Mouse (Mus musculus): ENCODE measurements around the gene Ccl6. TPM values are rescaled to one million over a fixed set of nuclear protein-coding genes. Genes with fewer than 3 reads are reported as not detected.

The Ccl6 gene
- total and polyA plus RNA-seq, 3 experiments = 0.30 to 1.2 (median 0.93) TPM

DNA sequence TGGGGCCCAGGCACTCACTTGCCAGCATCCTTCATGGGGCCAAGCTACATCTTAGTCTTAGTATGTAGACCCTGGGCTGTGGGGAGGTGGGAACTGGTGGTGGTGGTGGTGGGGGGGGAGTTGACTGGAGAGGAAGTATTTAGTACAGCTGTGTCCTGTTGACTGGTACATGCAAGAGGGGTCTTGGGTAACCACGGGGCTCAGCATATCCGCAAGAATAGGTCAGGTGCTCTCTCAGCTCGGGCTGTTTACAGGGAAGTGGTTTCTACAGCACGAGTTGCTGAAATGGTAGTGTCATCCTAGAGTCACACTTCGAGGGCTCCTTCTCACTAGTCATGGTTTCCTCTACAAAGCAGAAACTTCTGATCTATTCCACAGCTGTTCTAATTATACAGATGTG lies 47.3 kb upstream of the Ccl6 start:
- no peaks in the 10 kb centered on the region for H3K9me3 ChIP-seq (replicated peaks; ENCODE audit: low read length)
- no peak overlapping the region for H3K4me3 ChIP-seq (replicated peaks in 1 of 3; ENCODE audit: low read depth in 2 of 3, low read length in 2 of 3, poor library complexity in 1 of 3)
- H3K4me2 ChIP-seq (ENCODE audit: insufficient read depth, low read depth, poor library complexity, severe bottlenecking) = no peak overlapping the region
- H3K9ac ChIP-seq (ENCODE audit: insufficient read depth, low read depth) = no peak overlapping the region
- H3K79me2 ChIP-seq (replicated peaks; ENCODE audit: control insufficient read depth, extremely low read depth, insufficient read depth, poor library complexity, severe bottlenecking) = no peaks in the 10 kb centered on the region
- no peaks in the 10 kb centered on the region for H3K27me3 ChIP-seq (replicated peaks)
- peak; percentile 72 for DNase-seq (ENCODE audit: extremely low read depth)
- no peaks in the 10 kb centered on the region for H3K36me3 ChIP-seq (replicated peaks in 1 of 2; ENCODE audit: control insufficient read depth in 1 of 2, insufficient read depth in 1 of 2, low read length in 1 of 2)
- no peak overlapping the region for H3K27ac ChIP-seq (ENCODE audit: insufficient read depth, low read depth)
- no peak for TF ChIP-seq ZKSCAN1 (IDR thresholded peaks at IDR 0.05; ENCODE audit: borderline replicate concordance, low read depth, low read length)
- TF ChIP-seq KAT2A (IDR thresholded peaks at IDR 0.05; ENCODE audit: insufficient replicate concordance, low read length) = no peak
- TF ChIP-seq NRF1 (IDR thresholded peaks at IDR 0.05; ENCODE audit: low read depth, low read length) = no peak
- TF ChIP-seq EP300 (IDR thresholded peaks at IDR 0.05; ENCODE audit: low read length) = no peak
- no peak for TF ChIP-seq MYC (IDR thresholded peaks at IDR 0.05; ENCODE audit: low read depth, low read length)
- TF ChIP-seq IRF4 (IDR thresholded peaks at IDR 0.05; ENCODE audit: low read depth, low read length) = 0 out of 2 replicates have a peak, but pooled peaks have one; percentile 52
- peak; percentile 69 for TF ChIP-seq MAX (IDR thresholded peaks at IDR 0.05; ENCODE audit: low read length)
- no peak for TF ChIP-seq TBP (conservative IDR thresholded peaks at IDR 0.05; ENCODE audit: low read depth, low read length)
- 0 out of 2 replicates have a peak, but pooled peaks have one; percentile 41 for TF ChIP-seq MAFK (IDR thresholded peaks at IDR 0.05; ENCODE audit: insufficient replicate concordance, low read length)
- peak; percentile 96 for TF ChIP-seq BHLHE40 (IDR thresholded peaks at IDR 0.05; ENCODE audit: low read depth, low read length)
- peak; percentile 93 for TF ChIP-seq ETS1 (conservative IDR thresholded peaks at IDR 0.05; ENCODE audit: low read depth, low read length)
- no peak for TF ChIP-seq RAD21 (IDR thresholded peaks at IDR 0.05; ENCODE audit: low read depth, low read length)
- TF ChIP-seq TCF12 (IDR thresholded peaks at IDR 0.05; ENCODE audit: low read depth, low read length) = peak; percentile 37; the same call in 1 of the 2 replicates
- TF ChIP-seq MAZ (IDR thresholded peaks at IDR 0.05; ENCODE audit: low read depth, low read length) = 0 out of 2 replicates have a peak, but pooled peaks have one; percentile 24
- no peak for TF ChIP-seq RCOR1 (conservative IDR thresholded peaks at IDR 0.05; ENCODE audit: low read depth, low read length)
- TF ChIP-seq CHD2 (IDR thresholded peaks at IDR 0.05; ENCODE audit: low read length) = no peak
- TF ChIP-seq MEF2A (IDR thresholded peaks at IDR 0.05; ENCODE audit: borderline replicate concordance, low read depth, low read length) = peak; percentile 80
- dilution Hi-C loops (cut with MboI; ENCODE audit: extremely low pct_ligation_motif_present, extremely low pct_unique_long_range_greater_than_20kb, low sequenced_read_pairs) = no loop called here
- in situ Hi-C loops (cut with MboI; ENCODE audit: low pct_ligation_motif_present, low pct_unique_long_range_greater_than_20kb, low sequenced_read_pairs) = no loop called here
- H3K4me1 ChIP-seq (ENCODE audit: control insufficient read depth in 1 of 2, insufficient read depth in 2 of 2) = peaks cover 16 to 32% of the 10 kb centered on the region in 2 experiments

DNA sequence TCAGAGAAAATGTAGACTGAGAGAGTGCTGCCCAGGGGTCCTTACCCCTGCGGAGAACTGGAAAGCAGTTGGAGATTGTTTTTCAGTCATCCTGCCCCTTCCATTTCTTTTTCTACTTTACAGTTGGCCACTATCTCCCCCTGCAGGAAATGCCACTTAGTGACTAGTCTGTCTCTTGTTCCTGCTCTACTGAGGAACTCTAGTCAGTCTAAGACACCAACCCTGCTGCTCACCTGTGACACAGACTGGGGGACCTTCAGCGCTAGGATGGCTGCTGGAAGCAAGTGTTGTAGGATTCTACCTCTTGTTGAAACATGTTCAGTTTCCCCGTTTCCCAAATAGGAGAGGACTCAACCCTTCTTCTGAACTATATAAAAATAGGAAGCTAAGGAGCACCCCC lies 46.6 kb upstream of the Ccl6 start:
- no peaks in the 10 kb centered on the region for H3K27me3 ChIP-seq (replicated peaks)
- dilution Hi-C loops (cut with MboI; ENCODE audit: extremely low pct_ligation_motif_present, extremely low pct_unique_long_range_greater_than_20kb, low sequenced_read_pairs) = no loop called here
- peaks cover 16 to 32% of the 10 kb centered on the region in 2 experiments for H3K4me1 ChIP-seq (ENCODE audit: control insufficient read depth in 1 of 2, insufficient read depth in 2 of 2)
- in situ Hi-C loops (cut with MboI; ENCODE audit: low pct_ligation_motif_present, low pct_unique_long_range_greater_than_20kb, low sequenced_read_pairs) = loop anchor here (10.0 kb wide), 1 partner anchor 195 kb away; no protein-coding TSS in a partner anchor
- no peaks in the 10 kb centered on the region for H3K79me2 ChIP-seq (replicated peaks; ENCODE audit: control insufficient read depth, extremely low read depth, insufficient read depth, poor library complexity, severe bottlenecking)
- H3K4me3 ChIP-seq (replicated peaks in 1 of 3; ENCODE audit: low read depth in 2 of 3, low read length in 2 of 3, poor library complexity in 1 of 3) = no peak overlapping the region
- H3K27ac ChIP-seq (ENCODE audit: insufficient read depth, low read depth) = no peak overlapping the region
- TF ChIP-seq SMC3 (IDR thresholded peaks at IDR 0.05; ENCODE audit: low read depth, low read length) (peak; percentile 66), RAD21 (IDR thresholded peaks at IDR 0.05; ENCODE audit: low read depth, low read length) (peak; percentile 69), UBTF (IDR thresholded peaks at IDR 0.05; ENCODE audit: low read depth, low read length) (no peak), CTCF (conservative IDR thresholded peaks at IDR 0.05 in 1 of 2, IDR thresholded peaks at IDR 0.05 in 1 of 2; ENCODE audit: low read depth in 2 of 2, low read length in 2 of 2) (peak; percentile 47 to 77)
- H3K9me3 ChIP-seq (replicated peaks; ENCODE audit: low read length) = no peaks in the 10 kb centered on the region
- no peak overlapping the region for H3K4me2 ChIP-seq (ENCODE audit: insufficient read depth, low read depth, poor library complexity, severe bottlenecking)
- DNase-seq (ENCODE audit: extremely low read depth) = peak; percentile 73
- no peaks in the 10 kb centered on the region for H3K36me3 ChIP-seq (replicated peaks in 1 of 2; ENCODE audit: control insufficient read depth in 1 of 2, insufficient read depth in 1 of 2, low read length in 1 of 2)
- no peak overlapping the region for H3K9ac ChIP-seq (ENCODE audit: insufficient read depth, low read depth)

Measured in CH12.LX (cell line).